Mouse (Mus musculus) forebrain, embryonic 11.5 days (tissue): ENCODE data around the gene Mmp25. TPM values are rescaled to one million over a fixed set of nuclear protein-coding genes. Genes with fewer than 3 reads are reported as not detected.

Experiments used
- ATAC-seq: fragments of 200-750 bp; cut with Nextera tagmentation; replicated peaks from 2 replicates; pipeline ENCODE4 v1.8.0; 2017; ENCODE audit warnings: moderate TSS enrichment; ENCODE audit not compliant: low FRiP score
- DNase-seq: peaks from one replicate; pipeline ENCODE4 v3.0.0-alpha.2; 2017; ENCODE audit warnings: low spot score
- H3K27ac ChIP-seq: fragments of 300-500 bp; sonication (generic); 2 replicates; pipeline ENCODE4 v1.5.1; 2014; ENCODE audit warnings: low read depth, low read length
- H3K27me3 ChIP-seq: fragments of 300-500 bp; sonication (generic); 2 replicates; pipeline ENCODE4 v1.6.1; 2014; ENCODE audit warnings: mild to moderate bottlenecking, low read length, mixed read lengths; ENCODE audit not compliant: control insufficient read depth, insufficient read depth
- H3K36me3 ChIP-seq: fragments of 300-500 bp; sonication (generic); 2 replicates; pipeline ENCODE4 v1.6.1; 2014; ENCODE audit warnings: mild to moderate bottlenecking, low read length, moderate library complexity, mixed read lengths; ENCODE audit not compliant: control insufficient read depth, insufficient read depth
- H3K4me1 ChIP-seq: fragments of 300-500 bp; sonication (generic); replicated peaks from 2 replicates; pipeline ENCODE4 v1.6.1; 2014; ENCODE audit warnings: low read length, mixed read lengths; ENCODE audit not compliant: control insufficient read depth, insufficient read depth
- H3K4me2 ChIP-seq: fragments of 300-500 bp; sonication (generic); 2 replicates; pipeline ENCODE4 v1.6.1; 2014; ENCODE audit warnings: low read depth, mild to moderate bottlenecking, low read length, moderate library complexity, mixed read lengths; ENCODE audit not compliant: severe bottlenecking
- H3K4me3 ChIP-seq: fragments of 300-500 bp; sonication (generic); 2 replicates; pipeline ENCODE4 v1.5.1; 2014; ENCODE audit warnings: low read depth, low read length
- H3K9ac ChIP-seq: fragments of 300-500 bp; sonication (generic); 2 replicates; pipeline ENCODE4 v1.6.1; 2014; ENCODE audit warnings: low read length
- H3K9me3 ChIP-seq: fragments of 300-500 bp; sonication (generic); 2 replicates; pipeline ENCODE4 v1.6.1; 2016; ENCODE audit warnings: low read length, mixed read lengths; ENCODE audit not compliant: control insufficient read depth
- WGBS: fragments of 180-500 bp; shearing (Covaris S2); extraction: QIAGEN DNeasy Blood & Tissue Kit; methylation state at CpG from one replicate; pipeline ENCODE4 v1.1.7; 2014; 5-methylcytosine and 5-hydroxymethylcytosine counted together
- polyA plus RNA-seq: library from polyadenylated mRNA; unstranded; fragments of >200 nt; fragmentation: Nextera tagmentation; extraction: Ambion mirVana; gene quantifications from 2 replicates; pipeline ENCODE4 v1.2.1, GENCODE M21; 2014

Gene Mmp25
- polyA plus RNA-seq, 1 experiment from 2014 or later, result 1.0 TPM

DNA sequence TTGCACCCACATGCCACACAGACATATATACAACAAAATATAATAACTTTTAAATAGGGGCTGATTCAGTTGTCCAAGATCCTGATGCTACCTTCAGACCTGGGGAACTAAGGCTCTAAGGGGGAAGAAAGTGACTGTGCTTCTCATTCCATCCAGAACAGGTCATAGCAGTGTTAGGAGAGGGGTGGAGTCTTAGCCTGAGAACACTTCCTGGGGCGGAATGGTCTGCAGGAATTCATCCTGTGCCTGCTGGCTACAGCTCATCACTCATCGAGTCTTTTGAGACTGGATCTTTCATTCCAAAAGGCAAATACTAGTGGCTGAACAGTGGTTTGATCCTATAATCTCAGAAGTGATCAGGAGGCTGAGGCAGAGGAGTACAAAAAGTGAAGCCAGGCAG, 57.8 kb downstream of the Mmp25 start:
- Histone ChIP-seq H3K9me3 (no peaks in the 10 kb centered on the region), H3K27me3 (no peaks in the 10 kb centered on the region), H3K4me1 (peaks cover 13% of the 10 kb centered on the region; the same call in 1 of the 2 replicates), H3K4me2 (no peak overlapping the region), H3K36me3 (no peaks in the 10 kb centered on the region), H3K27ac (no peak overlapping the region), H3K9ac (no peak overlapping the region), H3K4me3 (no peak overlapping the region)
- ATAC-seq (no peak), DNase-seq (no peak)
- 69% methylated on average over 2 of the region's 2 CpGs for WGBS

DNA sequence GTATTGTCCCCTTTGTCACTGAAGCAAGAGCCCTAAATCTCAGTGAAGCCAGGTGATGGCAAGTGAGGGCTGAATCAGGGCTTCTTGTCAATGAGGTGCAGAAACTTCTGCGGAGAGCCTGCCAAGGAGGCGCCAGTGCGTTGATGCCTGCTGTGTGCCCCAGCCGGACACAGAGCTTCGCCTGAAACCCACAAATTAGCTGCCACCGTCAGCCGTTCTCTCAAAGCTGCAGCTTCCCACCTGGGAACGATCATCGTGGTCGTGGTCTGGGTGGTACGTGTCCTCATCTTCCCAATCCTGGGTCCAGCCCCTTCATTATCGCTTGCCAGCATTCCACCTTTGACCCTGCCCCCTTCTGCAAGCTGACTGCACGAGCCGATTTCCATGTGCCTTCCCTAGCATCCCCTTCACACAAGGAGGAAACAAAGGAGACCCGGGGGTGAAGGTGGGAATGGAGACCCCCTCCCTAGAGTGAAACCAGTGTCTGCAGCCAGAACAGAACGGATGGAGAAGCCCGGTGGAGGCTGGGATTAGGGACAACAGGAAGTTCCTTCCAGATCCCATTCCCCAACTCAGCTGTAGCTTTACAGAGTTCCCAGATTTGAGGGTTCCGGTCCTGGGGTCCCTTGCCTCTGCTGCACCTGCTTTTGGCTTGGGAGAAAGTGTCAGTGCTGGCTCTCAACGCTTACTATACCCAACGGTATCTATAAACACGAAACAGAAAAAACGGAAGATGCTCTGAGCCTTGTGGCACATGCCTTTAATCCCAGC, 59.2 kb downstream of the Mmp25 start:
- peak overlapping the region; percentile 92 for H3K4me2 ChIP-seq
- DNase-seq, result peak; percentile 79
- H3K9me3 ChIP-seq, result no peaks in the 10 kb centered on the region
- no peak overlapping the region for H3K27ac ChIP-seq
- peaks cover 13% of the 10 kb centered on the region; the same call in 1 of the 2 replicates for H3K4me1 ChIP-seq
- H3K36me3 ChIP-seq, result no peaks in the 10 kb centered on the region
- H3K27me3 ChIP-seq, result no peaks in the 10 kb centered on the region
- under 1% methylated on average over 22 of the region's 22 CpGs for WGBS
- peak; percentile 90 for ATAC-seq
- peak overlapping the region; percentile 82 for H3K9ac ChIP-seq
- peak overlapping the region; percentile 65 for H3K4me3 ChIP-seq

DNA sequence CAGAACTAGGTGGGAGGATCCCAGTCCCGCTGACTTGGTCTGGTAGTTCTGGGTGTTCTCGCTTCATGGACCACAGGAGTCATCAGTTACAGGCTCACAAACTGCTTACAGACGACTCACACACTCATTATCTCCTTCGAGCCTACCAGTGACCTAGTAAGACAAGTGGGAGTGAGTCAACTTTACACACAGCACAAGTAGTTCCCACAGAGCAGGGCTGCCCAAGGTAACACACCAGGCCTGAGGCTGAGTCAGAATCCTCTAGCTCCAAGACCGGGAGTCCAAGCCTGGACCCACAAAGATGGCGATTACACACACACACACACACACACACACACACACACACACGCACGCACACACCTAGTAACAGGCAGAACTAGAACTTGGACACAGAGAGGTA, 60.3 kb downstream of the Mmp25 start:
- Histone ChIP-seq H3K4me3 (peak overlapping the region; percentile 65; the same call in 1 of the 2 replicates), H3K4me2 (peak overlapping the region; percentile 92), H3K36me3 (no peaks in the 10 kb centered on the region), H3K27me3 (no peaks in the 10 kb centered on the region), H3K9me3 (no peaks in the 10 kb centered on the region), H3K9ac (no peak overlapping the region; the same call in 1 of the 2 replicates), H3K27ac (no peak overlapping the region), H3K4me1 (peaks cover 13% of the 10 kb centered on the region; the same call in 1 of the 2 replicates)
- no peak for DNase-seq
- no peak for ATAC-seq
- WGBS, result 86% methylated on average over 8 of the region's 8 CpGs

Other genes with a start within 250 kb of the Mmp25 start
- not detected in 2 replicates for gene Vmn2r117, start 165.6 kb downstream of the Mmp25 start, polyA plus RNA-seq
- 28.1 and 29.9 TPM in 2 replicates for gene Zfp213, start 81.0 kb downstream of the Mmp25 start, polyA plus RNA-seq
- gene Zfp13, start 45.8 kb downstream of the Mmp25 start, polyA plus RNA-seq, result 19.2 and 20.5 TPM in 2 replicates
- 0.16 and 0.27 TPM in 2 replicates for gene Zscan10, start 44.4 kb downstream of the Mmp25 start, polyA plus RNA-seq
- 0.35 and 0.53 TPM in 2 replicates for gene Bicdl2, start 15.2 kb upstream of the Mmp25 start, polyA plus RNA-seq
- gene Hcfc1r1, start 28.3 kb upstream of the Mmp25 start, polyA plus RNA-seq, result 38.3 and 40.3 TPM in 2 replicates
- 54.0 and 56.6 TPM in 2 replicates for gene Thoc6, start 28.6 kb upstream of the Mmp25 start, polyA plus RNA-seq
- 2.5 and 2.7 TPM in 2 replicates for gene Tnfrsf12a, start 32.2 kb upstream of the Mmp25 start, polyA plus RNA-seq
- gene Cldn6, start 34.0 kb upstream of the Mmp25 start, polyA plus RNA-seq, result 8.7 and 9.7 TPM in 2 replicates
- gene Cldn9, start 38.7 kb upstream of the Mmp25 start, polyA plus RNA-seq, result 4.8 and 6.6 TPM in 2 replicates
- not detected in 2 replicates for gene 1520401A03Rik, start 77.5 kb upstream of the Mmp25 start, polyA plus RNA-seq
- 61.3 and 62.9 TPM in 2 replicates for gene Pkmyt1, start 81.1 kb upstream of the Mmp25 start, polyA plus RNA-seq
- gene Paqr4, start 95.6 kb upstream of the Mmp25 start, polyA plus RNA-seq, result 26.5 and 28.8 TPM in 2 replicates
- gene Kremen2, start 100.6 kb upstream of the Mmp25 start, polyA plus RNA-seq, result 2.2 and 2.6 TPM in 2 replicates
- 167 and 174 TPM in 2 replicates for gene Flywch1, start 126.3 kb upstream of the Mmp25 start, polyA plus RNA-seq
- 22.0 and 28.7 TPM in 2 replicates for gene Flywch2, start 140.8 kb upstream of the Mmp25 start, polyA plus RNA-seq
- 541 and 559 TPM in 2 replicates for gene Srrm2, start 145.3 kb upstream of the Mmp25 start, polyA plus RNA-seq
- 1,038 and 1,041 TPM in 2 replicates for gene Elob, start 183.9 kb upstream of the Mmp25 start, polyA plus RNA-seq
- gene Prss33, start 190.8 kb upstream of the Mmp25 start, polyA plus RNA-seq, result not detected in 2 replicates
- gene Prss32, start 198.6 kb upstream of the Mmp25 start, polyA plus RNA-seq, result not detected in 2 replicates
- 2.1 and 2.6 TPM in 2 replicates for gene Prss41, start 198.9 kb upstream of the Mmp25 start, polyA plus RNA-seq
- gene Prss21, start 222.8 kb upstream of the Mmp25 start, polyA plus RNA-seq, result not detected in 2 replicates
- gene Dcpp1, start 235.6 kb upstream of the Mmp25 start, polyA plus RNA-seq, result not detected in 2 replicates
- gene Dcpp2, start 235.6 kb upstream of the Mmp25 start, polyA plus RNA-seq, result not detected in 2 replicates